Mouse (Mus musculus) forebrain, embryonic 10.5 days (tissue): Measurements from ENCODE around the gene Hoxb4. TPM values are rescaled to one million over a fixed set of nuclear protein-coding genes. Genes with fewer than 3 reads are reported as not detected.
A peak's percentile ranks its signal among the peaks of the same experiment; 100 is the strongest.

ENCODE experiments used
- DNase-seq: peaks from one replicate; pipeline ENCODE4 v3.0.0-alpha.2; 2017; ENCODE audit warnings: low spot score; ENCODE audit errors: extremely low spot score
- H3K27ac ChIP-seq: fragments of 300-500 bp; sonication (generic); 2 replicates; pipeline ENCODE4 v1.5.1; 2016; ENCODE audit warnings: mild to moderate bottlenecking
- H3K27me3 ChIP-seq: fragments of 300-500 bp; sonication (generic); 2 replicates; pipeline ENCODE4 v1.6.1; 2016; ENCODE audit warnings: mild to moderate bottlenecking; ENCODE audit not compliant: poor library complexity, severe bottlenecking
- H3K36me3 ChIP-seq: fragments of 300-500 bp; sonication (generic); replicated peaks from 2 replicates; pipeline ENCODE4 v1.6.1; 2016; ENCODE audit warnings: mild to moderate bottlenecking, moderate library complexity
- H3K4me1 ChIP-seq: fragments of 300-500 bp; sonication (generic); 2 replicates; pipeline ENCODE4 v1.6.1; 2016
- H3K4me3 ChIP-seq: fragments of 300-500 bp; sonication (generic); 2 replicates; pipeline ENCODE4 v1.5.1; 2016; ENCODE audit warnings: mild to moderate bottlenecking, moderate library complexity
- H3K9me3 ChIP-seq: fragments of 300-500 bp; sonication (generic); 2 replicates; pipeline ENCODE4 v1.6.1; 2016; ENCODE audit warnings: mild to moderate bottlenecking, moderate library complexity
- WGBS: fragments of 180-500 bp; shearing (Covaris S2); methylation state at CpG from one replicate; pipeline ENCODE4 v1.1.7; 2016; 5-methylcytosine and 5-hydroxymethylcytosine counted together
- polyA plus RNA-seq: library from polyadenylated mRNA; unstranded; fragments of >200 nt; fragmentation: Nextera tagmentation; extraction: Ambion mirVana; gene quantifications from 2 replicates; pipeline ENCODE4 v1.2.1, GENCODE M21; 2016

Gene Hoxb4
- polyA plus RNA-seq, 1 experiment from 2014 or later: not detected

DNA sequence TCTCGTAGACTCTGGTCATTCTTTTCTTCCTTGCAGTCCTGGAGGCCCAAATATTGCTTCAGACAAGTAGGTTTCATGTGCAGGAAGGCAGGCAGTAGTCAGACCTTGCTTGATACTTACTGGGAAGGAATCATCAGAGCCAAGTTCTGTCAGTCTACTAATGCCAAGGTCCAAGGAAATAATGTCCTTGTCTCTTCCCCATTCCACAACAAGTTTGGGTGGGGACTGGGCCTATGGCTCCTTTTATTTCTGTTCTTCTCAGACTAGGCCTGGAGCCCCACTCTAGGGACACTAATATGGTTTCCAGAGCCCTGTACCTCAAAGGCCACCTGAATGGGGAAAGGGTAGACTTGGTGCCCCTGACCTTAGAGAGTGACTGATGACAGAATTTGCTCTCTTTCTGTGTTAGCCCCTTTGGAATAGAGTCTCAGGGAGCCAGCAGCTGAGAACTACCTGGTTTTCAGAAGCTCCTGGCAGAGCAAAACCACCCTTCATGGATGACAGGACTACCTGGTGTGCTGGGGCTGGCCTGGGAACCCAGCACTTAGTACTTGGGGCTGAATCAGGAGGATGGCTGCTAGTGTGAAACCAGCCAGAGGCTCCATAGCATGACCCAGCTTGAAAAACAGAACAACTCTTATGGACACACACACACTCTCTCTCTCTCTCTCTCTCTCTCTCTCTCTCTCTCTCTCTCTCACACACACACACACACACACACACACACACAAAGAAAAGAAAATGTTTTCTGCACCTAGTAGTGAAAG is 29.4 kb upstream of the Hoxb4 start:
- 13% methylated on average over 1 of the region's 1 CpGs for WGBS
- peaks cover 100% of the 10 kb centered on the region for H3K27me3 ChIP-seq
- no peaks in the 10 kb centered on the region for H3K9me3 ChIP-seq
- peaks cover 29% of the 10 kb centered on the region for H3K4me1 ChIP-seq
- DNase-seq: no peak
- no peaks in the 10 kb centered on the region for H3K36me3 ChIP-seq
- H3K4me3 ChIP-seq: no peak overlapping the region
- no peak overlapping the region for H3K27ac ChIP-seq

DNA sequence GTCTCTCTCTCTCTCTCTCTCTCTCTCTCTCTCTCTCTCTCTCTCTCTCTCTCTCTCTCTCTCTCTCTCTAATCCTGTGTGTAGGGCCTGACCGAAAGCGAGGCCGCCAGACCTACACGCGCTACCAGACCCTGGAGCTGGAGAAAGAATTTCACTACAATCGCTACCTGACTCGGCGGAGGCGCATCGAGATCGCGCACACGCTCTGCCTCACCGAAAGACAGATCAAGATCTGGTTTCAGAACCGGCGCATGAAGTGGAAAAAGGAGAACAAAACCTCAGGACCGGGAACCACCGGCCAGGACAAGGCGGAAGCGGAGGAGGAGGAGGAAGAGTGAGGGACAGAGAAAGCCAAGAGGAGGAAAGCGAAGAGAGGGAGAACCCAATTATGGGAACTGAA is 28.8 kb upstream of the Hoxb4 start:
- Histone ChIP-seq H3K36me3 (no peaks in the 10 kb centered on the region), H3K27ac (no peak overlapping the region), H3K4me3 (no peak overlapping the region), H3K4me1 (peaks cover 22% of the 10 kb centered on the region), H3K27me3 (peaks cover 100% of the 10 kb centered on the region), H3K9me3 (no peaks in the 10 kb centered on the region)
- DNase-seq: no peak
- WGBS: 3% methylated on average over 21 of the region's 21 CpGs

- Histone ChIP-seq H3K36me3 (no peaks in the 10 kb centered on the region), H3K4me1 (peaks cover 17% of the 10 kb centered on the region), H3K9me3 (no peaks in the 10 kb centered on the region), H3K27ac (no peak overlapping the region), H3K4me3 (no peak overlapping the region), H3K27me3 (peaks cover 100% of the 10 kb centered on the region)
- no peak for DNase-seq
- 6% methylated on average over 6 of the region's 6 CpGs for WGBS
Measured at GRCm38 (mm10) chr11:96289837-96290236, 28.2 kb upstream of the Hoxb4 start.

DNA sequence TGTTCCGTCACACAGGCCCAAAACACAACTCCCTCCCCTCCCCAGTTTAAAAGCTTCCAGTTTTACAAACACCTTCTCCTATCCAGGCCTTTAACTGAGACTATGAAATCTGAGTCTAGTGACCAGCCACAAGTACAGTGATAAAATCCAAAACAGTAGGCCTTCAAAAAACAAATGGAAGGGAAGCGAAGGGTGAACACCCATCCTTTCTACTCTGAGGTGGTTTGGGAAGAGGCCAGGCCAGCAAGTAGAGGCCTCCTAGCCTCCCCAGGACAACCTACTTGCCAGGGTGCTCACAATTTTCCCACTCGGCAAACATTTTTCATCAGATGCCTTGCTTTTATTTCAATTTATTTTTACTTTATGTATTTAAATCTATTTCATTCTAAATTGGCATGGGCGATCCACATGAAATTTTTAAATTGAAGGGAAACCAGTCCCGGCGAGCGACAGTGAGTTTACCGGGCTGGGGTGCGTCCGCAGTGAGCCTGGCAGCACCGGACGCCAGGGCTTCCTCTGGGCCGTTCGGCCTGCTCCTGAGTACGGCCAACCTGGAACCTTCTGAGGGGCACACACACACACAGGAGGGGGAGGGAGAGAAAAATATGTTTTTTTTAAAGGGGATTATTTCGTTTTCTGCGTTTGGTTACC is 27.2 kb upstream of the Hoxb4 start:
- Histone ChIP-seq H3K4me3 (no peak overlapping the region), H3K4me1 (peaks cover 11% of the 10 kb centered on the region), H3K9me3 (no peaks in the 10 kb centered on the region), H3K27ac (no peak overlapping the region), H3K27me3 (peaks cover 100% of the 10 kb centered on the region), H3K36me3 (no peaks in the 10 kb centered on the region)
- no peak for DNase-seq
- WGBS: 4% methylated on average over 17 of the region's 17 CpGs

GRCm38 (mm10) chr11:96291681-96292564 is 26.1 kb upstream of the Hoxb4 start, which contains the start of gene Hoxb6:
Hoxb6 (plus strand) TSS chr11:96292476.
- peaks cover 100% of the 10 kb centered on the region for H3K27me3 ChIP-seq
- H3K36me3 ChIP-seq: no peaks in the 10 kb centered on the region
- DNase-seq: no peak
- H3K4me3 ChIP-seq: no peak within 1 kb of the TSS
- 2% methylated on average over 22 of the region's 22 CpGs for WGBS
- H3K9me3 ChIP-seq: no peaks in the 10 kb centered on the region
- H3K27ac ChIP-seq: no peak within 1 kb of the TSS
- peaks cover 3% of the 10 kb centered on the region for H3K4me1 ChIP-seq

- under 1% methylated on average over 12 of the region's 12 CpGs for WGBS
- H3K4me3 ChIP-seq: no peak overlapping the region
Measured at GRCm38 (mm10) chr11:96292565-96293301, 25.3 kb upstream of the Hoxb4 start.

DNA sequence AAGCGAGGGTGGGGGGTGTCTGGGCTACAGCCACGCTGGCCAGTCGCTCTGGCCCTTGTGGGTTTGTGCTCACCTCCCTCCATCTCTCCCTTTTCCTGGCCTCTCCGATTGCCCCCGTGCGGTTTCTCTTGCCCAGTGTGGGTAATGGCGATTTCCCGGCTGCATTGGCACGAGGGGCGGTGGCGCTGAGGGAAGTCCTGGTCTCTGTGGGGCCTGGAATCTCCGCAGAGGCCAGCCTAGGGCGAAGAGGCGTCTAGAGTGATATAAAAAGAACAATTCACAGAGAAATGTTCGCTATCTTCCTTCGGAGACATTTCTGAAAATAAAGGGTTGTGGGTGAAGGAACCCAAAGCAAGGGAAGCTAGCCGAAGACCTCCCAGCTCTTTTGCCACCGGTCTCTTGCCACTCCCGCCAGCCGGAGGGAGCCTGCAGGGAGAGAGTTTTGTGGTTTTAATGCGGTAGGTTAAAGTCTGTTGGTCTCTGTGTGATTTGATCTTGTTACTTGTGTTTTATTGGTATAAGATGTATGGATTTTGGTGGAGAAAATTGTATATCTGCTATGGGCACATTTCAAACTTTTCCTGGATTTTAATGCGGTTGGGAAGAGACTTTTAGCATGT is 24.7 kb upstream of the Hoxb4 start:
- H3K27ac ChIP-seq: no peak overlapping the region
- H3K36me3 ChIP-seq: no peaks in the 10 kb centered on the region
- no peak overlapping the region for H3K4me3 ChIP-seq
- no peaks in the 10 kb centered on the region for H3K9me3 ChIP-seq
- H3K27me3 ChIP-seq: peaks cover 100% of the 10 kb centered on the region
- H3K4me1 ChIP-seq: no peaks in the 10 kb centered on the region
- WGBS: 1% methylated on average over 22 of the region's 22 CpGs
- DNase-seq: no peak

More at GRCm38 (mm10) chr11:96292565-96293301, 25.3 kb upstream of the Hoxb4 start:
- peaks cover 100% of the 10 kb centered on the region for H3K27me3 ChIP-seq
- no peak for DNase-seq
- H3K27ac ChIP-seq: no peak overlapping the region
- no peaks in the 10 kb centered on the region for H3K4me1 ChIP-seq
- H3K9me3 ChIP-seq: no peaks in the 10 kb centered on the region
- H3K36me3 ChIP-seq: no peaks in the 10 kb centered on the region

- H3K9me3 ChIP-seq: no peaks in the 10 kb centered on the region
- H3K4me3 ChIP-seq: no peak overlapping the region
- peaks cover 7% of the 10 kb centered on the region; the same call in 1 of the 2 replicates for H3K4me1 ChIP-seq
- peak; percentile 80 for DNase-seq
- under 1% methylated on average over 32 of the region's 32 CpGs for WGBS
- H3K27ac ChIP-seq: no peak overlapping the region
- H3K36me3 ChIP-seq: no peaks in the 10 kb centered on the region
- H3K27me3 ChIP-seq: peaks cover 100% of the 10 kb centered on the region
Measured at GRCm38 (mm10) chr11:96294245-96295091, 23.6 kb upstream of the Hoxb4 start.

GRCm38 (mm10) chr11:96295092-96295835 is 22.8 kb upstream of the Hoxb4 start:
- no peak for DNase-seq

DNA sequence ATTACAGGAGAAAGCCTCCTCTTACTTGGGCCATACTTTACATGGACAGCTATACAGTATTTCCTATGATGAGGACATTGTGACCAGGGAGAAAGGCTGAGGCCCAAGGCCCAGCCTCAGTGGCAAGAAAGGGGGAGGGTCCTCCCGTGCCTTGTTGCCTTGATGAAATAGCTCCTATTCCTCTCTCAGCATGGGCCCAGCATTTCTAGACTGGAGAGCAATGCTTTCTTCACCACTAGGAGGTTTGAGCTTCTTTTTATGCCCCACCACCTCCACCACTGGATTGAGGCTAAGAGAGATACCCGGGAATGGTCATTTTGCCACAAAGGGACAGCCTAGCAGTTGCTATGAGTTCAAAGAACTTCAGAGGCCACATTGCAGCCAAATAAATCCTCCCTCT is 21.1 kb upstream of the Hoxb4 start:
- no peak overlapping the region for H3K4me3 ChIP-seq
- H3K9me3 ChIP-seq: no peaks in the 10 kb centered on the region
- 2% methylated on average over 2 of the region's 2 CpGs for WGBS
- no peak overlapping the region for H3K27ac ChIP-seq
- no peak for DNase-seq
- no peaks in the 10 kb centered on the region for H3K36me3 ChIP-seq
- H3K4me1 ChIP-seq: peaks cover 14% of the 10 kb centered on the region
- H3K27me3 ChIP-seq: peaks cover 100% of the 10 kb centered on the region

More at GRCm38 (mm10) chr11:96295092-96295835, 22.8 kb upstream of the Hoxb4 start:
- H3K9me3 ChIP-seq: no peaks in the 10 kb centered on the region
- WGBS: 1% methylated on average over 30 of the region's 30 CpGs
- no peak overlapping the region for H3K27ac ChIP-seq
- no peak overlapping the region for H3K4me3 ChIP-seq
- peaks cover 100% of the 10 kb centered on the region for H3K27me3 ChIP-seq
- no peaks in the 10 kb centered on the region for H3K36me3 ChIP-seq
- H3K4me1 ChIP-seq: peaks cover 8% of the 10 kb centered on the region

DNA sequence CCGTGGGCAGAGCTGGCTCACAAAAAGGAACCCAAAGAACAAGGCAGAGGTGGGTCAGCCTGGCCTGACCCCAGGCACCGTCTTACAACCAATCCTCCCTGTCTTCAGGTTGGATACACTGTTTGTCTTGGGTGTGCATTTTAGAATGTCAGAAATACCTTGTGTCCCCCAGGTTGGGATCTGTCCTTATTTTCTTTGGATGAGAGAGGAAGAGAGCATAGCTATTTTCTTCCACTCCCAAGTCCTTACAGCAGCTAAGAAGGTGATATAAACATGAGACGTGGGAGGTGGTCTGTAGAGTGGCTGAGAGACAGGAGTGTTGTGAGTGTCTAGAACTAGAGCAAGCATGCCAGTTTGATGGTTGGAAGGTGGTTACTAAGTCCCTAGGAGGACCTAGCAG is 20.6 kb upstream of the Hoxb4 start:
- 1% methylated on average over 3 of the region's 3 CpGs for WGBS
- no peaks in the 10 kb centered on the region for H3K36me3 ChIP-seq

More for the DNA sequence above, 20.6 kb upstream of the Hoxb4 start:
- no peak for DNase-seq
- Histone ChIP-seq H3K27me3 (peaks cover 100% of the 10 kb centered on the region), H3K27ac (no peak overlapping the region), H3K9me3 (no peaks in the 10 kb centered on the region), H3K4me1 (peaks cover 14% of the 10 kb centered on the region), H3K4me3 (no peak overlapping the region)
